Mouse (Mus musculus): ENCODE measurements at regions not wholly inside any gene's neighbourhood (a gene's known extent, or its start where the extent isn't known, plus 50 kb on each side); places are given as distances from the start of the nearest gene placed in this dataset.

- WGBS = 63% methylated on average over 10 of the region's 10 CpGs
- Histone ChIP-seq H3K27ac (no peak overlapping the region), H3K4me2 (no peak overlapping the region), H3K36me3 (no peaks in the 10 kb centered on the region), H3K4me1 (replicated peaks) (peaks cover 3% of the 10 kb centered on the region; the same call in 1 of the 2 replicates), H3K4me3 (no peak overlapping the region), H3K27me3 (no peaks in the 10 kb centered on the region), H3K9ac (no peak overlapping the region), H3K9me3 (no peaks in the 10 kb centered on the region)
- ATAC-seq (ENCODE audit: low FRiP score) = no peak
Observed at GRCm38 (mm10) chr14:28714598-28714997, 210.0 kb downstream of the Wnt5a start.

DNA sequence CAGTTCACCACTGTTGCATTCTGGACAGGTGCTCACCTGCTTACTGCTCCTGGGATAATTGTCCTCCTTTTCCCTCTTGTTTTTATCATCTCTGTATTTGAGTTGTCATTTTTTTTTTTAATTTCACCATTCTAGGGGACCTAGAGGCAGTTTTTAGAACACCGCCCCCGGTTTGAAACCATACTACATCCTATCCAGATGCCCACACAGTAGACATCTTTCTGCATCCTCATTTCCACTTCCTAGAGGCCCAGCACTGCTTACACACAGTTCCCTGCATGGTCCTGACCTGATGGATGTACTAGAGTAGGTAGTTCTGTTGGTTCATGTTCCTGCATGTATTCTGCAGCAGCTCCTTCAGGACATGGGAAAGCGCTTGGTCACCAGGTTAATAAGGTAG is 216.0 kb downstream of the Wnt5a start:
- no peak for ATAC-seq (ENCODE audit: low FRiP score)
- 99% methylated on average over 3 of the region's 3 CpGs for WGBS
- Histone ChIP-seq H3K36me3 (no peaks in the 10 kb centered on the region), H3K9me3 (no peaks in the 10 kb centered on the region), H3K4me2 (no peak overlapping the region), H3K4me3 (no peak overlapping the region), H3K4me1 (replicated peaks) (no peaks in the 10 kb centered on the region), H3K9ac (no peak overlapping the region), H3K27ac (no peak overlapping the region), H3K27me3 (no peaks in the 10 kb centered on the region)

DNA sequence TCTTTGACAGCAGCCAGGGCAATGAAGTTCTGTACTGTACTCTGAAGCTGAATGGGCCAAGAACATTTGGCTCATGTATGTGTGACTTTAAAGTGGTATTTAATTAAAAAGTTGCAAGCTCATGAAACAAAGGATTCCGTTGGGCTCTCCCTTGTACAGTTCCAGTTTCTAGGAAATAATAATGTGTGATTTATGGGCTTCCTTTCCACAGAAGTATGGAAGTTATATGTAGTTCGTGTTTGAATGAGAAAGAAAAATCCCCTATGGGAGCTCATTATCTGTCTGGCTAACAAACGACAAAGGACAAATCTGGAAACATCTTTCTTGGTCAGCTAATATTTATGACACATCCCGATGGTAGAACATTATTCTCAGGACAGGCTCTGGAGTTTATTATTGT is 221.1 kb downstream of the Wnt5a start:
- Histone ChIP-seq H3K27me3 (no peaks in the 10 kb centered on the region), H3K9ac (no peak overlapping the region), H3K36me3 (no peaks in the 10 kb centered on the region), H3K4me2 (no peak overlapping the region), H3K4me1 (replicated peaks) (no peaks in the 10 kb centered on the region), H3K9me3 (no peaks in the 10 kb centered on the region), H3K4me3 (no peak overlapping the region), H3K27ac (no peak overlapping the region)
- WGBS = 82% methylated on average over 4 of the region's 4 CpGs
- ATAC-seq (ENCODE audit: low FRiP score) = no peak

GRCm38 (mm10) chr14:28733496-28733895 is 228.9 kb downstream of the Wnt5a start:
- no peak overlapping the region for H3K4me2 ChIP-seq
- ATAC-seq (ENCODE audit: low FRiP score) = no peak
- H3K4me3 ChIP-seq = no peak overlapping the region
- no peak overlapping the region for H3K9ac ChIP-seq
- no peak overlapping the region for H3K27ac ChIP-seq
- H3K9me3 ChIP-seq = no peaks in the 10 kb centered on the region
- no peaks in the 10 kb centered on the region for H3K27me3 ChIP-seq
- no peaks in the 10 kb centered on the region for H3K36me3 ChIP-seq
- WGBS = 73% methylated on average over 5 of the region's 5 CpGs
- no peaks in the 10 kb centered on the region for H3K4me1 ChIP-seq (replicated peaks)

- H3K9ac ChIP-seq = no peak overlapping the region
- no peak for ATAC-seq (ENCODE audit: low FRiP score)
- no peaks in the 10 kb centered on the region for H3K36me3 ChIP-seq
- no peak overlapping the region for H3K27ac ChIP-seq
- H3K9me3 ChIP-seq = no peaks in the 10 kb centered on the region
- H3K27me3 ChIP-seq = no peaks in the 10 kb centered on the region
- no peak overlapping the region for H3K4me2 ChIP-seq
- 96% methylated on average over 5 of the region's 5 CpGs for WGBS
- no peak overlapping the region for H3K4me3 ChIP-seq
- H3K4me1 ChIP-seq (replicated peaks) = 0 out of 2 replicates have a peak, but pooled peaks cover 3% of the 10 kb centered on the region
Observed at GRCm38 (mm10) chr14:28735446-28735845, 230.9 kb downstream of the Wnt5a start.

DNA sequence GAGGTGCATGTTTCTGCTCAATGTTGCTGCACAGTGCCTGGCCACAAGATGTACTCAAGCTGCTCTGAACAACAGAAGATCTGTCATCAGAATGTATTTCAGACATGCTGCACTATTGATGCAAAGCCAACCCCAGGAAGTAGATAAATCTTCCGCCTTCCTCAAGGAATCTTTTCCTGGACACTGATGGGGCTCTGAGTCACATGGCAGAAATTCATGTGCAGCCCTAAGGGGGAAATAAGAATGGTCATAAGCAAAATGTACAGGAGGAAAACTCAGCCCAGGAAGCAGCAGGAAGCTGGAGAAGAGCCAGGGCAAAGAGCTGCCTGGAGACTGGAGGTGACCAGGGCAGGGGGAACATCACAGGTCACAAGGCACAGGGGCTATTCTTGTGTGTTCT is 235.5 kb downstream of the Wnt5a start:
- H3K4me2 ChIP-seq = no peak overlapping the region
- ATAC-seq (ENCODE audit: low FRiP score) = no peak
- H3K27me3 ChIP-seq = no peaks in the 10 kb centered on the region
- H3K27ac ChIP-seq = no peak overlapping the region
- H3K36me3 ChIP-seq = no peaks in the 10 kb centered on the region
- 0 out of 2 replicates have a peak, but pooled peaks cover 3% of the 10 kb centered on the region for H3K4me1 ChIP-seq (replicated peaks)
- no peak overlapping the region for H3K4me3 ChIP-seq
- WGBS = 74% methylated on average over 1 of the region's 1 CpGs
- H3K9me3 ChIP-seq = no peaks in the 10 kb centered on the region
- H3K9ac ChIP-seq = no peak overlapping the region

GRCm38 (mm10) chr14:28741418-28741817 is 236.9 kb downstream of the Wnt5a start:
- Histone ChIP-seq H3K27ac (no peak overlapping the region), H3K36me3 (no peaks in the 10 kb centered on the region), H3K4me2 (no peak overlapping the region), H3K27me3 (no peaks in the 10 kb centered on the region), H3K9ac (no peak overlapping the region), H3K9me3 (no peaks in the 10 kb centered on the region), H3K4me1 (replicated peaks) (0 out of 2 replicates have a peak, but pooled peaks cover 3% of the 10 kb centered on the region), H3K4me3 (no peak overlapping the region)
- WGBS = 87% methylated on average over 2 of the region's 2 CpGs
- ATAC-seq (ENCODE audit: low FRiP score) = no peak

DNA sequence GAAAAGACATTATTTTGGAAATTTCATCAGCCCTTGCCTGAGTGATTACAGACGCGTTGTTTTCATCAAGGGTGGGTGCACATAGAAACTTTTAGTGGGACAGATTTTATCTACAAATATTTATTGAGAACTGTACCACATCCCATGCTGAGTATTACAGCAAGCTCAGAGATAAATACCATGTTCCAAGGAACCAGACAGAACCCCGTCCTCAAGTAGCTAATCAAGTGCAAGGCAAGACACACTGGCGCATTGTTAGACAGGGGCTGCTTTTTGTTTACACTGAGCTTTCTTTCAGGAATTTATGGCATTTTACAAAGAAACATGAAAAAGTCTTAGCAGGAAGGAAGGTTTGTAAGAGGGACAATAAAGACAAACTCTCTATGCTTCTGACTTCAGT is 239.1 kb downstream of the Wnt5a start:
- no peak overlapping the region for H3K27ac ChIP-seq
- no peak for ATAC-seq (ENCODE audit: low FRiP score)
- H3K4me3 ChIP-seq = no peak overlapping the region
- H3K9ac ChIP-seq = no peak overlapping the region
- 87% methylated on average over 4 of the region's 4 CpGs for WGBS
- no peak overlapping the region for H3K4me2 ChIP-seq
- H3K4me1 ChIP-seq (replicated peaks) = peaks cover 3% of the 10 kb centered on the region; the same call in 1 of the 2 replicates
- no peaks in the 10 kb centered on the region for H3K9me3 ChIP-seq
- no peaks in the 10 kb centered on the region for H3K27me3 ChIP-seq
- H3K36me3 ChIP-seq = no peaks in the 10 kb centered on the region

GRCm38 (mm10) chr14:28750301-28750700 is 245.8 kb downstream of the Wnt5a start:
- Histone ChIP-seq H3K4me3 (no peak overlapping the region), H3K4me2 (no peak overlapping the region), H3K27ac (no peak overlapping the region), H3K27me3 (no peaks in the 10 kb centered on the region), H3K36me3 (no peaks in the 10 kb centered on the region), H3K9ac (no peak overlapping the region), H3K4me1 (replicated peaks) (no peaks in the 10 kb centered on the region; the same call in 1 of the 2 replicates), H3K9me3 (no peaks in the 10 kb centered on the region)
- ATAC-seq (ENCODE audit: low FRiP score) = no peak
- WGBS = 93% methylated on average over 1 of the region's 1 CpGs

DNA sequence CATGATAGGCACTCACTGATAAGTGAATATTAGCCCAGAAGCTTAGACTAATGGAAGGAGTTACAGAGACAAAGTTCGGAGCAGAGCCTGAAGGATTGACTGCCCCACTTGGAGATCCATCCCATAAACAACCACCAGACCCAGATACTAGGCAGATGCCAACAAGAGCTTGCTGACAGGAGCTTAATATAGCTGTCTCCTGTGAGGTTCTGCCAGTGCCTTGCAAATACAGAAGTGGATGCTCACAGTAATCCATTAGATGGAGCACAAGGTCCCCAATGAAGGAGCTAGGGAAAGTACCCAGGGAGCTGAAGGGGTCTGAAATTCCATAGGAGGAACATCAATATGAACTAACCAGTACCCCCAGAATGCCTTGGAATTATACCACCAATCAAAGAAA is 252.8 kb upstream of the Lrtm1 start:
- no peak for ATAC-seq (ENCODE audit: low FRiP score)
- Histone ChIP-seq H3K9me3 (no peaks in the 10 kb centered on the region), H3K4me1 (replicated peaks) (no peaks in the 10 kb centered on the region), H3K36me3 (no peaks in the 10 kb centered on the region), H3K27me3 (no peaks in the 10 kb centered on the region), H3K4me2 (no peak overlapping the region), H3K4me3 (no peak overlapping the region), H3K9ac (no peak overlapping the region), H3K27ac (no peak overlapping the region)
- 100% methylated on average over 1 of the region's 1 CpGs for WGBS

DNA sequence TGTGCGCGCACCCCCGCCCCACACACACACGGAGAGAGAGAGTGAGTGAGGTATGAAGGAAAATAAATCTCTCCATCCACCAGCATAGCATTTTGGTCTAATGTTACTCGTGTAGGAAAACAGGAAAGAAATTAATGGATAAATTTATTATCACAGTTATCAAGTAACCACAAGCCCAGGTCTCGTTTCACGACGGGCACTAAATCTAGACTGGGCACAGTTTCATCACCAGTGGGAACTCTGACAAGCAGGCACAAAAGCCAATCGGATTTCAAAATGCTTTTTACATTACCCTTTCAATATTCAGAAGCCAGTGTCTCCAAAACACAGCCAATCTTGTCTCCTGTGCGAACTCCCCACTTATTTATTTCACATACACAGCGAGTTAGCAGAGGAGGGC is 244.9 kb upstream of the Lrtm1 start:
- Histone ChIP-seq H3K4me2 (no peak overlapping the region), H3K27me3 (no peaks in the 10 kb centered on the region), H3K4me1 (replicated peaks) (peaks cover 3% of the 10 kb centered on the region; the same call in 1 of the 2 replicates), H3K27ac (peak overlapping the region; percentile 18; the same call in 1 of the 2 replicates), H3K9me3 (no peaks in the 10 kb centered on the region), H3K4me3 (no peak overlapping the region), H3K9ac (no peak overlapping the region), H3K36me3 (no peaks in the 10 kb centered on the region)
- ATAC-seq (ENCODE audit: low FRiP score) = no peak
- WGBS = 80% methylated on average over 11 of the region's 11 CpGs

DNA sequence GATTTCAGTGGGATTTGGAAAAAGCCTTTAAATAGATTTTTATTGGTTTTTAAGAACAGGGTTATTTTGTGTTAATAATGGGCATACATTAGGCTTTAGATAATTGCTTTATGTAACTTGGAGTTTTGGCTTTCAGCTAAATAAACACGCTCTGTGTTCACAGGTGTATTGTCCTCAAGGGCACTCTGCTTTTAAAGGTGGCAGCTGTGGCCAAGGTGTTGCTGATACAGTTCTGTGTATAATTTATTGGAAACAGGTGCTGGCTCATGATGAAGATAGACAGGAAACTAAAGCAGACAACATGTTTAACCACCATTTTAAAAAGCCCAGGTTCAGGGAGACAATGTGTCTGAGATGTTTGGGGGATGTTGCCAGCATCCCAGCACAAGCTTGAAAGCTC is 242.3 kb upstream of the Lrtm1 start:
- peaks cover 3% of the 10 kb centered on the region; the same call in 1 of the 2 replicates for H3K4me1 ChIP-seq (replicated peaks)

GRCm38 (mm10) chr14:28777791-28778190 is 240.2 kb upstream of the Lrtm1 start:
- H3K4me1 ChIP-seq (replicated peaks) = peaks cover 3% of the 10 kb centered on the region; the same call in 1 of the 2 replicates
- WGBS = 85% methylated on average over 8 of the region's 8 CpGs
- no peak overlapping the region for H3K4me2 ChIP-seq
- H3K27me3 ChIP-seq = no peaks in the 10 kb centered on the region
- H3K4me3 ChIP-seq = no peak overlapping the region
- no peaks in the 10 kb centered on the region for H3K9me3 ChIP-seq
- no peak overlapping the region for H3K27ac ChIP-seq
- H3K9ac ChIP-seq = no peak overlapping the region
- ATAC-seq (ENCODE audit: low FRiP score) = no peak
- H3K36me3 ChIP-seq = no peaks in the 10 kb centered on the region

More for the DNA sequence above, 242.3 kb upstream of the Lrtm1 start:
- no peak overlapping the region for H3K9ac ChIP-seq
- no peaks in the 10 kb centered on the region for H3K36me3 ChIP-seq
- H3K4me3 ChIP-seq = no peak overlapping the region
- no peak overlapping the region for H3K4me2 ChIP-seq
- WGBS = 72% methylated on average over 1 of the region's 1 CpGs
- H3K27ac ChIP-seq = no peak overlapping the region
- H3K27me3 ChIP-seq = no peaks in the 10 kb centered on the region
- ATAC-seq (ENCODE audit: low FRiP score) = no peak
- H3K9me3 ChIP-seq = no peaks in the 10 kb centered on the region
